Comparison of ENCODE assay signal across 8 mouse cellular contexts in genomic region chr1:195130479-195130878, GRCm38 (mm10). TPM values are rescaled to one million over a fixed set of nuclear protein-coding genes. Genes with fewer than 3 reads are reported as not detected.
DNase-seq lines count a peak whose midpoint lies in the region; ATAC-seq and TF ChIP-seq lines count a peak whose summit lies in the region.

No protein-coding gene starts in this region.

- peak overlapping the region; percentile 79 for H3K4me2 ChIP-seq in heart, embryonic 11.5 days
- peak overlapping the region; percentile 55 for H3K4me2 ChIP-seq in hindbrain, embryonic 12.5 days (replicated peaks)

- ATAC-seq in heart, embryonic 11.5 days (replicated peaks; ENCODE audit: insufficient number of reproducible peaks, low FRiP score, low TSS enrichment): peak; percentile 55; the same call in 1 of the 2 replicates
- 0 out of 2 replicates have a peak, but pooled peaks have one; percentile 42 for ATAC-seq in hindbrain, embryonic 12.5 days (ENCODE audit: low FRiP score)

- H3K9me3 ChIP-seq in heart, embryonic 11.5 days (replicated peaks; ENCODE audit: control insufficient read depth, low read length): no peaks in the 10 kb centered on the region
- no peaks in the 10 kb centered on the region for H3K9me3 ChIP-seq in hindbrain, embryonic 12.5 days (replicated peaks)

- DNase-seq in heart, postnatal 4 days: no peak
- DNase-seq in mesoderm, embryonic 11.5 days (ENCODE audit: low read depth, low spot score): peak; percentile 12
- DNase-seq in ovary, adult 18-20 months (ENCODE audit: low spot score): no peak
- DNase-seq in urinary bladder, adult 18-20 months (ENCODE audit: low spot score in 2 of 2): no peak
- DNase-seq in embryo, embryonic 10 days (ENCODE audit: low spot score): no peak

- 16% methylated on average over 2 of the region's 2 CpGs for WGBS in heart, embryonic 11.5 days (ENCODE audit: insufficient replicate concordance)
- 18% methylated on average over 2 of the region's 2 CpGs for WGBS in hindbrain, embryonic 12.5 days

- TF ChIP-seq POLR2A in bone marrow macrophage, adult 2 months (IDR thresholded peaks at IDR 0.05; ENCODE audit: borderline replicate concordance, low read depth, low read length): no peak

- H3K4me3 ChIP-seq in heart, embryonic 11.5 days (ENCODE audit: low read depth, low read length): peak overlapping the region; percentile 74
- H3K4me3 ChIP-seq in bone marrow macrophage, adult 2 months (ENCODE audit: insufficient read depth, low read length): peak overlapping the region; percentile 79
- peak overlapping the region; percentile 60 for H3K4me3 ChIP-seq in hindbrain, embryonic 12.5 days

- no peaks in the 10 kb centered on the region for H3K27me3 ChIP-seq in heart, embryonic 11.5 days (ENCODE audit: control insufficient read depth, insufficient read depth, low read length)
- H3K27me3 ChIP-seq in hindbrain, embryonic 12.5 days: no peaks in the 10 kb centered on the region

- peak overlapping the region; percentile 98 for H3K9ac ChIP-seq in heart, embryonic 11.5 days (ENCODE audit: low read depth, low read length)
- peak overlapping the region; percentile 76 for H3K9ac ChIP-seq in hindbrain, embryonic 12.5 days

- H3K27ac ChIP-seq in heart, embryonic 11.5 days (ENCODE audit: low read depth, low read length): peak overlapping the region; percentile 99; the same call in 1 of the 2 replicates
- H3K27ac ChIP-seq in bone marrow macrophage, adult 2 months (ENCODE audit: insufficient read depth, low read depth, low read length): no peak overlapping the region
- H3K27ac ChIP-seq in hindbrain, embryonic 12.5 days: peak overlapping the region; percentile 91

- 0 out of 2 replicates have a peak, but pooled peaks cover 3% of the 10 kb centered on the region for H3K4me1 ChIP-seq in heart, embryonic 11.5 days (ENCODE audit: control insufficient read depth, insufficient read depth, low read length)
- 0 out of 2 replicates have a peak, but pooled peaks cover 4% of the 10 kb centered on the region for H3K4me1 ChIP-seq in bone marrow macrophage, adult 2 months (ENCODE audit: control insufficient read depth, insufficient read depth, low read length)
- peaks cover 5% of the 10 kb centered on the region; the same call in 1 of the 2 replicates for H3K4me1 ChIP-seq in hindbrain, embryonic 12.5 days

- TF ChIP-seq CTCF in bone marrow macrophage, adult 2 months (IDR thresholded peaks at IDR 0.05; ENCODE audit: low read depth, low read length): no peak

- H3K36me3 ChIP-seq in heart, embryonic 11.5 days (ENCODE audit: control insufficient read depth, insufficient read depth, low read length): peaks cover 3% of the 10 kb centered on the region
- H3K36me3 ChIP-seq in hindbrain, embryonic 12.5 days: 0 out of 2 replicates have a peak, but pooled peaks cover 6% of the 10 kb centered on the region

RNA-seq across cellular contexts. Expression of gene Cr1l, which starts 0.9 kb away (rescaled TPM):
- polyA plus RNA-seq in heart, embryonic 11.5 days (2014; fragmentation: Nextera tagmentation; extraction: Ambion mirVana): 57.1 and 63.6 TPM in 2 replicates
- total RNA-seq in heart, postnatal 4 days (2021): 10 to 100 TPM; 54.5 to 55.1 TPM
- polyA plus RNA-seq in bone marrow macrophage, adult 2 months (2012; ENCODE audit: insufficient read depth, insufficient read length, missing spikeins): 107 and 123 TPM in 2 replicates
- 37.8 and 42.5 TPM in 2 replicates for polyA plus RNA-seq in hindbrain, embryonic 12.5 days (2016; fragmentation: Nextera tagmentation; extraction: Ambion mirVana)

RNA-seq across cellular contexts. Expression of gene Cd46, which starts 38.4 kb away (rescaled TPM):
- 0.47 and 1.0 TPM in 2 replicates for polyA plus RNA-seq in heart, embryonic 11.5 days (2014; fragmentation: Nextera tagmentation; extraction: Ambion mirVana)
- total RNA-seq in heart, postnatal 4 days (2021): 1 to 10 TPM; 1.6 to 1.7 TPM
- polyA plus RNA-seq in bone marrow macrophage, adult 2 months (2012; ENCODE audit: insufficient read depth, insufficient read length, missing spikeins): 2.9 and 3.5 TPM in 2 replicates
- polyA plus RNA-seq in hindbrain, embryonic 12.5 days (2016; fragmentation: Nextera tagmentation; extraction: Ambion mirVana): 1.1 and 1.2 TPM in 2 replicates

RNA-seq across cellular contexts. Expression of gene Cr2, which starts 46.0 kb away (rescaled TPM):
- 0.09 and 0.25 TPM in 2 replicates for polyA plus RNA-seq in heart, embryonic 11.5 days (2014; fragmentation: Nextera tagmentation; extraction: Ambion mirVana)
- total RNA-seq in heart, postnatal 4 days (2021): not detected
- not detected in 2 replicates for polyA plus RNA-seq in bone marrow macrophage, adult 2 months (2012; ENCODE audit: insufficient read depth, insufficient read length, missing spikeins)
- 0.08 and 0.37 TPM in 2 replicates for polyA plus RNA-seq in hindbrain, embryonic 12.5 days (2016; fragmentation: Nextera tagmentation; extraction: Ambion mirVana)
